Mouse (Mus musculus): ENCODE measurements at regions not wholly inside any gene's neighbourhood (a gene's known extent, or its start where the extent isn't known, plus 50 kb on each side); places are given as distances from the start of the nearest gene placed in this dataset.

DNA sequence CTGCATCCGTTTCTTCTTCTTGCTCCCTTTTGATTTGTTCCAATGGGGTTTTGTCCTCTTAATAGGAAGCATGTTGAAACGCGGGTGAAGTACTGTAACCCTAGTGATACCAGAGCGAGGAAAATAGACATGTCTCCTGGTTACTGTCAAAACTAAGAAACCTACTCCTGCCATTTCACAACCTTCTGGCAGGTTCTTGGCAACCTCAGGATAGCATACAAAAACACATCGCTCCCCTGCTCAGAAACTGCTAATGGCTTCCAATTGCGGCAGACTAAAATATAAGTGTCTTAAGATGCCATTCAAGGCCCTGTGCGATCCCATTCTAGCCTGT lies 172.4 kb downstream of the Spata19 start:
- no peak for ATAC-seq (ENCODE audit: low read depth)
- WGBS = 75% methylated on average over 7 of the region's 7 CpGs

DNA sequence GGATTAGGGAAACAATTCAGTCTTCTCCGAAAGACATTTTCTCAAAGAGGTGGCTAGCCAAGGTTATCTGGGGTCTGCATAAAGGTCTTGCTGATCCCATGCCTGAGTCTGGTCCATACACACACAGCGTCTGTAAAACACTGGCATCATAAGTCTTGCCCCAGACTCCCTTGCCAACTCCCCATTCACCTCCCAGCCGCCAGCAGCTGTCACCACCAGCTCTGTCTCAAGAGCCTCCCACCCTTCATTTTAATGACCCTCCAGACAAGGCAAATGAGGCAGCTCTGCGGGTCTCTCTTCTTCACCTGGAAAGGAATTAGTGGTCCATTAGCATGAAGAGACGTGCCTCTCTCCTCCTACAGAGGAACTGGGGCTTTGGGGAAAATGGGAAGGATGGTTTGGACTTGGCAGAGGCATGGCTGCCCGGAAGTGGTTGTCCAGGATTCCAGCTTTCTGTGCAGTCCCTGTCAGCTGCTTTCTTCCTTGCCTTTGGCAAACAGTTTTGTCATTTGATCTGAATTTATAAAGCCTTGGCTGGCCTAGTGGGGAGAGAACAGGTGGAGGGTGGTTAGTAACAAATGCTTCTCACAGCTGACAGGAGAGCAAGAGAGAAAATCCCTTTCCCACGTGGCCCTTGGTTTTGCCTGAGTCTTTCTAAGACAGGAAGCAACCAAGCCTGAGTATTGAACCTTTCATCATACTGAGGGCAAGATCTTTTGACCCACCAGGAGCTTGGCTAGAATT lies 173.3 kb upstream of the Opcml start:
- WGBS = 47% methylated on average over 7 of the region's 7 CpGs
- Histone ChIP-seq H3K27ac (replicated peaks; ENCODE audit: low read depth, low read length) (no peak overlapping the region), H3K9ac (ENCODE audit: low read depth, low read length) (no peak overlapping the region), H3K4me1 (ENCODE audit: control insufficient read depth, insufficient read depth, low read length) (no peaks in the 10 kb centered on the region), H3K9me3 (ENCODE audit: control insufficient read depth, low read length) (no peaks in the 10 kb centered on the region), H3K4me2 (ENCODE audit: low read depth, low read length) (no peak overlapping the region), H3K27me3 (replicated peaks; ENCODE audit: control insufficient read depth, insufficient read depth, low read length) (no peaks in the 10 kb centered on the region), H3K4me3 (ENCODE audit: low read depth, low read length) (no peak overlapping the region), H3K36me3 (ENCODE audit: control insufficient read depth, insufficient read depth, low read length) (no peaks in the 10 kb centered on the region)
- ATAC-seq (ENCODE audit: low read depth) = peak; percentile 72
- peak; percentile 72 for DNase-seq (ENCODE audit: low spot score)

More for the DNA sequence above, 172.4 kb downstream of the Spata19 start:
- no peak overlapping the region for H3K9ac ChIP-seq (ENCODE audit: low read depth, low read length)
- no peak overlapping the region for H3K4me2 ChIP-seq (ENCODE audit: low read depth, low read length)
- H3K9me3 ChIP-seq (ENCODE audit: control insufficient read depth, low read length) = no peaks in the 10 kb centered on the region
- H3K36me3 ChIP-seq (ENCODE audit: control insufficient read depth, insufficient read depth, low read length) = no peaks in the 10 kb centered on the region
- DNase-seq (ENCODE audit: low spot score) = no peak
- no peak overlapping the region for H3K4me3 ChIP-seq (ENCODE audit: low read depth, low read length)
- H3K27ac ChIP-seq (replicated peaks; ENCODE audit: low read depth, low read length) = no peak overlapping the region
- H3K4me1 ChIP-seq (ENCODE audit: control insufficient read depth, insufficient read depth, low read length) = no peaks in the 10 kb centered on the region
- no peaks in the 10 kb centered on the region for H3K27me3 ChIP-seq (replicated peaks; ENCODE audit: control insufficient read depth, insufficient read depth, low read length)

DNA sequence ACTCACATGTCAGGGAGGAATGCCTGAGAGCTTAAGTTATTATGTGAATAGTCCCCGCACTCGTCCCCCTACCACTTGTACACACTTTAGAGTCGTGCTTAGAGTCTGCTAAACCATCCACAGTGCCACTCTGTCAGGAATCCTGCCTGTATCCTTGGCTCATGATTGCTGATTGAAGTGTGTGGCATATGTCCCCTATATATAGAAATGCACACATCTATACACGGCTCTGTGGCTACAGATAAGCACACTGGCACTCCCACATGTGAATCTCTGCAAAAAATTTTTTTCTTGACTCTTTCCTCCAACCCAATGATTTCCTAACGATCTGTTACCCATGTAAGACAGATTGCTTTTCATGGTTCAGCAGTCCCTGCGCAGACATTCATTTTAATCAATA lies 155.7 kb upstream of the Opcml start:
- H3K27me3 ChIP-seq (replicated peaks; ENCODE audit: control insufficient read depth, insufficient read depth, low read length) = no peaks in the 10 kb centered on the region
- ATAC-seq (ENCODE audit: low read depth) = no peak
- H3K4me2 ChIP-seq (ENCODE audit: low read depth, low read length) = no peak overlapping the region
- no peak for DNase-seq (ENCODE audit: low spot score)
- H3K4me3 ChIP-seq (ENCODE audit: low read depth, low read length) = no peak overlapping the region
- H3K4me1 ChIP-seq (ENCODE audit: control insufficient read depth, insufficient read depth, low read length) = no peaks in the 10 kb centered on the region
- no peak overlapping the region for H3K27ac ChIP-seq (replicated peaks; ENCODE audit: low read depth, low read length)
- H3K36me3 ChIP-seq (ENCODE audit: control insufficient read depth, insufficient read depth, low read length) = no peaks in the 10 kb centered on the region
- 74% methylated on average over 6 of the region's 6 CpGs for WGBS
- no peak overlapping the region for H3K9ac ChIP-seq (ENCODE audit: low read depth, low read length)
- no peaks in the 10 kb centered on the region for H3K9me3 ChIP-seq (ENCODE audit: control insufficient read depth, low read length)

DNA sequence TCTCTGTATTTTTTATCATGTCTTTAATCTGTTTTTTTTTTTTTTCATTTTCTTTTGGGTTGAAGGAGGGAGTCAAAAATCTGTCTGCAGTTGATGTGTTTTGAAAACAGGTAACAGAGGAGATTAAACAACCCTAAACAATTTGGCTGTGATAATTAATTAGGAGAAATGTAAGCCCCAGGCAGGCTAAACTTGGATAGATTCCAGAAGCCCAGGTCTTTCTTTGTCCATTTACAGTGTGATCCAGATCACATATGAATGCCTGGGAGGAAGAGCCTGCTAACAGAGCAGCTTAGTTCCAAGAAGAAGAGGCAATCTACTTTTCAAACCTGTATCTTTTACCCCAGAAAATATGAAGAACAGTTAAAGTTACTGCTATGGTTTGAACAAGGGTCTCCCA lies 150.0 kb upstream of the Opcml start:
- no peak overlapping the region for H3K4me3 ChIP-seq (ENCODE audit: low read depth, low read length)
- no peak overlapping the region for H3K4me2 ChIP-seq (ENCODE audit: low read depth, low read length)
- H3K4me1 ChIP-seq (ENCODE audit: control insufficient read depth, insufficient read depth, low read length) = no peaks in the 10 kb centered on the region
- H3K9ac ChIP-seq (ENCODE audit: low read depth, low read length) = no peak overlapping the region
- no peaks in the 10 kb centered on the region for H3K36me3 ChIP-seq (ENCODE audit: control insufficient read depth, insufficient read depth, low read length)
- ATAC-seq (ENCODE audit: low read depth) = no peak
- H3K27me3 ChIP-seq (replicated peaks; ENCODE audit: control insufficient read depth, insufficient read depth, low read length) = no peaks in the 10 kb centered on the region
- H3K9me3 ChIP-seq (ENCODE audit: control insufficient read depth, low read length) = no peaks in the 10 kb centered on the region
- no peak overlapping the region for H3K27ac ChIP-seq (replicated peaks; ENCODE audit: low read depth, low read length)
- no peak for DNase-seq (ENCODE audit: low spot score)

DNA sequence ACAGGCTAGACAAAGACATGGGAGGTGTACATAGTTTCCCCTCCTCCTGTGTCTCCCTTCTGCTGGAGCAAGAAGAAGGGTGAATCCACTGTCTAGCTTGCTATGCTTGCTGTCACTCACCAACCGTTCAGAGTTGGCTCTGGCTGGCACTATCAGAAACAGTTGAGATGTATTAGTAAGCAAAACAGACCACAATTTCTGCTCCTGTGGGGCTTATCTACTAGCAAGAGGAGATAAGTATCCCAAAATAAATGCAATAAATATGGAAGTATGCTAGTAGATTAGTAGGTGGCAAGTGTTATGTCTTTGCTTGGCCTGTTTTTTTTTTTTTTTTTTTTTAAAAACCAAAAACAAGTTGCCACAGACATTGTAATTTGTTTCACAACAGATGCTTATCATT lies 147.3 kb upstream of the Opcml start:
- Histone ChIP-seq H3K9me3 (ENCODE audit: control insufficient read depth, low read length) (no peaks in the 10 kb centered on the region), H3K4me2 (ENCODE audit: low read depth, low read length) (no peak overlapping the region), H3K4me3 (ENCODE audit: low read depth, low read length) (no peak overlapping the region), H3K27ac (replicated peaks; ENCODE audit: low read depth, low read length) (no peak overlapping the region), H3K4me1 (ENCODE audit: control insufficient read depth, insufficient read depth, low read length) (no peaks in the 10 kb centered on the region), H3K27me3 (replicated peaks; ENCODE audit: control insufficient read depth, insufficient read depth, low read length) (no peaks in the 10 kb centered on the region), H3K36me3 (ENCODE audit: control insufficient read depth, insufficient read depth, low read length) (no peaks in the 10 kb centered on the region), H3K9ac (ENCODE audit: low read depth, low read length) (no peak overlapping the region)
- no peak for DNase-seq (ENCODE audit: low spot score)
- no peak for ATAC-seq (ENCODE audit: low read depth)
- WGBS = 53% methylated on average over 1 of the region's 1 CpGs

DNA sequence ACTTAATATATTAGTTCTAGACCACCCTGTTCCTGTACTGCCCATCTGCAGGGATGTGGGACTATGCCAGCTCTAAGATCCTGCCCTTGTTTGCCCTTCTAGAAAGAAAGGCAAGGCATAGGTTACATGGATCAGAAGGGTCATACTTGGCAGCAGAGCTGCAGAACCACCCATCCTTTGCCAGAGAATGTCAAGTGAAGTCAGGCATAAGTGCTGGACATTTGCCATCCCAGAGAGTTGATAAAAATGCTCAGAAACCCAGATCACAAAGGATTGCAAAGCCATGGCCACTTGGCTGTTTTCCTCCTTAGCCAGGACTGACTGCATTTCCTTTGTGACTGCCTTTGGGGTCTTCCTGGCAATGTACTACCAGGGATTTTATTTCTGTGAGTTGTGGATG lies 146.7 kb upstream of the Opcml start:
- H3K4me2 ChIP-seq (ENCODE audit: low read depth, low read length) = no peak overlapping the region
- DNase-seq (ENCODE audit: low spot score) = no peak
- H3K27ac ChIP-seq (replicated peaks; ENCODE audit: low read depth, low read length) = no peak overlapping the region
- no peaks in the 10 kb centered on the region for H3K27me3 ChIP-seq (replicated peaks; ENCODE audit: control insufficient read depth, insufficient read depth, low read length)
- H3K9ac ChIP-seq (ENCODE audit: low read depth, low read length) = no peak overlapping the region
- no peak for ATAC-seq (ENCODE audit: low read depth)
- no peaks in the 10 kb centered on the region for H3K4me1 ChIP-seq (ENCODE audit: control insufficient read depth, insufficient read depth, low read length)
- H3K4me3 ChIP-seq (ENCODE audit: low read depth, low read length) = no peak overlapping the region
- no peaks in the 10 kb centered on the region for H3K36me3 ChIP-seq (ENCODE audit: control insufficient read depth, insufficient read depth, low read length)
- H3K9me3 ChIP-seq (ENCODE audit: control insufficient read depth, low read length) = no peaks in the 10 kb centered on the region

DNA sequence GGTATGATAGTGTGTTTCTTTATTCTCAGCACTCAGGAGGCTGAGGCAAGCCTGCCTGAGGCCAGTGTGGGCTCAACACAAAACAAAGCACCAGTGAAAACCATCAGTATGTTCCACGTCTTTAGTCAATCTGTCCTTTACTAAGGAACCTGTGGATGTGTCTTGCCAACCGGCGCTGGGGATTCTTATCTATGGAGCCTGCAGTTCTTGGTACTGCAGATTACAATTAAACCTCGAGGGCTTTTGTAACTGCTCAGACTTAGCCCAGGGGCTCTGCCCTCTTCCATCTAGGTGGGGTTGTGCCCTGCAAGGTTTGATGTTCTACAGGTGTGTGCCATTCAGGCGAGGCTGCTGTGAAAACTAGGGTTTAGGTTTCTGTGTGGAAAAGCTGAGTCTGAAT lies 145.1 kb upstream of the Opcml start:
- no peak for DNase-seq (ENCODE audit: low spot score)
- no peak for ATAC-seq (ENCODE audit: low read depth)
- Histone ChIP-seq H3K9ac (ENCODE audit: low read depth, low read length) (no peak overlapping the region), H3K4me3 (ENCODE audit: low read depth, low read length) (no peak overlapping the region), H3K27ac (replicated peaks; ENCODE audit: low read depth, low read length) (no peak overlapping the region), H3K9me3 (ENCODE audit: control insufficient read depth, low read length) (no peaks in the 10 kb centered on the region), H3K4me1 (ENCODE audit: control insufficient read depth, insufficient read depth, low read length) (no peaks in the 10 kb centered on the region), H3K4me2 (ENCODE audit: low read depth, low read length) (no peak overlapping the region), H3K27me3 (replicated peaks; ENCODE audit: control insufficient read depth, insufficient read depth, low read length) (no peaks in the 10 kb centered on the region), H3K36me3 (ENCODE audit: control insufficient read depth, insufficient read depth, low read length) (no peaks in the 10 kb centered on the region)
- 85% methylated on average over 5 of the region's 5 CpGs for WGBS

DNA sequence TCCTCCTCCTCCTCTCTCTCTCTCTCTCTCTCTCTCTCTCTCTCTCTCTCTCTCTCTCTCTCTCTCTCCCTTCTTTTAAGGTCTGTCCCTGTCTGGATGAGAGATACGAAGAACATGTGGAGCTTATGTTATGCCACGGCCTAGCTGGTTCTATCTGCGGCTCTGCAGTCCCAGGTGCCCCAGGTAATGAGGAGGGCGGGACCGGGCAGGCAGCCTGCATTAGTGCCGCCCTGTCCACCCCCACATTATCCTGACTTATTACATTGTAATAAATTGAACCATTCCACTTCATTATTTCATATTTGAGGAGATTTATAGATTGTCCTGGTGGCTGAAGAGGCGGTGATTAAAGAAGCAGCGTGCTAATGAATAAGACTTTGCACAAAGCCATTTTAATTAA lies 144.5 kb upstream of the Opcml start:
- Histone ChIP-seq H3K4me1 (ENCODE audit: control insufficient read depth, insufficient read depth, low read length) (no peaks in the 10 kb centered on the region), H3K4me3 (ENCODE audit: low read depth, low read length) (no peak overlapping the region), H3K27me3 (replicated peaks; ENCODE audit: control insufficient read depth, insufficient read depth, low read length) (no peaks in the 10 kb centered on the region), H3K36me3 (ENCODE audit: control insufficient read depth, insufficient read depth, low read length) (no peaks in the 10 kb centered on the region), H3K27ac (replicated peaks; ENCODE audit: low read depth, low read length) (no peak overlapping the region), H3K9me3 (ENCODE audit: control insufficient read depth, low read length) (no peaks in the 10 kb centered on the region), H3K9ac (ENCODE audit: low read depth, low read length) (no peak overlapping the region), H3K4me2 (ENCODE audit: low read depth, low read length) (no peak overlapping the region)
- DNase-seq (ENCODE audit: low spot score) (no peak), ATAC-seq (ENCODE audit: low read depth) (no peak)
- 83% methylated on average over 7 of the region's 8 CpGs for WGBS

DNA sequence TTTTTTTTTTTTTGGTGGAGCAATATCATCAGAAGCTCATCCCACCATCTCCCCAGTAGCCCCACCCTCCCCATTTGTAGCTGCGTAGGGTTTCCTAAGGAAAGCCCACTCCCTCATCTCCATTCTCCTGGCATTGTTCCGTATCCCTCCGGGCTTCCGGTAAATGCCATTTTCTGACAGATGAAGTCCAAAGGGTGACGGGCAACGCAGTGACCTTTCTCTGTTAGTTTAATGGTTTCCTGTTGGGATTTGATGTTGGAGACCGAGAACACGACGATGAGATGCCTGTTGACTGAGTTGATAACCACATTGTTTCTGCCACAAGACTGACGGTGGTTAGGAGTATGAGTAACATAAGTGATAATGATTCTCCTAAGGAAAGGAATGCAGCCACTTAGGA lies 143.6 kb upstream of the Opcml start:
- Histone ChIP-seq H3K36me3 (ENCODE audit: control insufficient read depth, insufficient read depth, low read length) (no peaks in the 10 kb centered on the region), H3K4me2 (ENCODE audit: low read depth, low read length) (no peak overlapping the region), H3K9ac (ENCODE audit: low read depth, low read length) (no peak overlapping the region), H3K27me3 (replicated peaks; ENCODE audit: control insufficient read depth, insufficient read depth, low read length) (no peaks in the 10 kb centered on the region), H3K9me3 (ENCODE audit: control insufficient read depth, low read length) (no peaks in the 10 kb centered on the region), H3K4me1 (ENCODE audit: control insufficient read depth, insufficient read depth, low read length) (no peaks in the 10 kb centered on the region), H3K4me3 (ENCODE audit: low read depth, low read length) (no peak overlapping the region), H3K27ac (replicated peaks; ENCODE audit: low read depth, low read length) (no peak overlapping the region)
- 61% methylated on average over 10 of the region's 10 CpGs for WGBS
- DNase-seq (ENCODE audit: low spot score) (no peak), ATAC-seq (ENCODE audit: low read depth) (no peak)

Measured in embryonic facial prominence, embryonic 14.5 days (tissue).